Mouse (Mus musculus) ES-Bruce4 (cell line): Measurements from ENCODE around the gene Ahdc1. TPM values are rescaled to one million over a fixed set of nuclear protein-coding genes. Genes with fewer than 3 reads are reported as not detected.
A peak's percentile ranks its signal among the peaks of the same experiment; 100 is the strongest.

Experiments used
- H3K27ac ChIP-seq: 2 replicates; pipeline ENCODE4 v1.5.1; 2012; ENCODE audit warnings: low read length, inconsistent platforms; ENCODE audit not compliant: insufficient read depth
- H3K27me3 ChIP-seq: 2 replicates; pipeline ENCODE4 v1.6.1; 2012; ENCODE audit warnings: mild to moderate bottlenecking, low read length, inconsistent platforms; ENCODE audit not compliant: control insufficient read depth, poor library complexity, insufficient read depth, severe bottlenecking
- H3K36me3 ChIP-seq: 2 replicates; pipeline ENCODE4 v1.6.1; 2012; ENCODE audit warnings: inconsistent platforms, mild to moderate bottlenecking, low read length, moderate library complexity; ENCODE audit not compliant: control insufficient read depth, poor library complexity, insufficient read depth, severe bottlenecking
- H3K4me1 ChIP-seq: one replicate; pipeline ENCODE4 v1.8.1; 2011; ENCODE audit warnings: low read length; ENCODE audit not compliant: control insufficient read depth, insufficient read depth
- H3K4me3 ChIP-seq: 2 replicates; pipeline ENCODE4 v1.5.1; 2011; ENCODE audit warnings: low read depth, mild to moderate bottlenecking, low read length
- H3K9ac ChIP-seq: 2 replicates; pipeline ENCODE4 v1.6.1; 2012; ENCODE audit warnings: low read depth, mild to moderate bottlenecking, inconsistent platforms; ENCODE audit not compliant: poor library complexity, severe bottlenecking
- H3K9me3 ChIP-seq: replicated peaks from 2 replicates; pipeline ENCODE4 v1.6.1; 2012; ENCODE audit warnings: mild to moderate bottlenecking, low read length, inconsistent platforms; ENCODE audit not compliant: control insufficient read depth, poor library complexity, insufficient read depth, severe bottlenecking
- CTCF ChIP-seq: IDR thresholded peaks from one replicate; pipeline ENCODE4 v1.8.1; 2011; ENCODE audit warnings: low read depth, low read length
- EP300 ChIP-seq: IDR thresholded peaks from 2 replicates; pipeline ENCODE4 v1.6.1; 2011; ENCODE audit warnings: low read depth, low read length; ENCODE audit not compliant: insufficient read depth
- POLR2A ChIP-seq: IDR thresholded peaks from one replicate; pipeline ENCODE4 v1.8.1; 2011; ENCODE audit warnings: low read length; ENCODE audit not compliant: insufficient read depth
- polyA plus RNA-seq: library from polyadenylated mRNA; stranded (reverse); fragments of >200 nt; gene quantifications from 2 replicates; pipeline ENCODE4 v1.2.4, GENCODE M21; 2011; ENCODE audit warnings: low read depth; ENCODE audit not compliant: missing spikeins, insufficient read depth, insufficient read length

Ahdc1 gene
- polyA plus RNA-seq, 1 experiment: 88.2 TPM

DNA sequence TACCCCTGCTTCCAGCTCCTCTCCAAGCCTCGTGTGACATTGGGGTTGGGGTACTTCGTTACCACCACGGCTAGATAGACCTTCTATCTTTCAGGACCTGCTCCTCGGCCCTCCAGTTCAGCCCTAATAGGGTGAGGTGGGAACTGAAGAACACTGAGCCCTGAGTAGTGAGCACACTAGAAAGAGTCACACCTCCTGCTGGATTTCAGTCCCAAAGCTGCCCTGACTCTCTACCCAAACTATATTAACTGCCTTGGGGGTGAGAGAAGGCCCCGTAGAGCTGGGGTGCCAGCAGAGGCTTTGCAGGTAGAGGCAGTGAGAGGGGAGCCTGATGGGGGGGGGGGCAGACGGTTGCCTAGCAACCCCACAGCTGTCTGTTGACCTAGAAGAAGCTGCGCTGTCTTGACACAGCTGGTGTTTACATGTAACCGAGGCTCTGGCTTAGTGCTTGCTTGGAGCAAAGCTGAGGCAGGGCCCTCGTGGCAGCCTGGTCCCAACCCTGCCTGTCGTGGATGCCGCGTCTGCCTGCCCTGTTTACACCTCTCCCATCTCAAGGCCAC, 74.8 kb downstream of the Ahdc1 start:
- TF ChIP-seq POLR2A (no peak), CTCF (no peak), EP300 (no peak)
- Histone ChIP-seq H3K36me3 (no peaks in the 10 kb centered on the region), H3K4me3 (peak overlapping the region; percentile 55), H3K27ac (no peak overlapping the region; the same call in 1 of the 2 replicates), H3K27me3 (no peaks in the 10 kb centered on the region), H3K4me1 (peaks cover 13% of the 10 kb centered on the region), H3K9ac (peak overlapping the region; percentile 29; the same call in 1 of the 2 replicates), H3K9me3 (no peaks in the 10 kb centered on the region)

DNA sequence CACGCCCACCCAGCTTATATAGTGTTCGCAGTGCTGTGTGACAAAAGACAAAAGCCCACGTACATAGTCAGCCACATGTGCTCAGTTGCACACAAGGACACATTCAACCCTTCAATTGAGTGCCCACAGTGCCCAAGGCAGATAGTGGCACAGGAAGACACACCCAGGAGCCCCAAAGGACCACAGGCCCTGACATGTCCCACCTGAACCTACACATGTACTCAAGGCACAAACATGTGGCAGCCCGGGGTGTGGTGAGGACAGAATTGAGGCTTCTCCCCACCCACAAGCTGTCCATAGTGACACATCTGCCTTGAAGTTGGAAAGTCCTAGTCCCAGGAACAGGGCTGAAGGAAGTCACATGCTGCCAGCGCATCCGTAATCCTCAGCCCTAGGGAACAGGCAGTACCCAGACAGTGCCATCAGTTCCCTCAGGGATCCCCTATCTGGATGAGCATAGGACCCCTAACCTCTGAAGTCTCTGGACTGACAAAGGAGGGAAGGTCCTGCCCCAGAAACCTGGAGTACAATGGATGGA, 76.2 kb downstream of the Ahdc1 start:
- Histone ChIP-seq H3K4me3 (no peak overlapping the region), H3K27me3 (no peaks in the 10 kb centered on the region), H3K9ac (no peak overlapping the region), H3K36me3 (no peaks in the 10 kb centered on the region), H3K9me3 (no peaks in the 10 kb centered on the region), H3K27ac (no peak overlapping the region), H3K4me1 (peaks cover 15% of the 10 kb centered on the region)
- no peak for TF ChIP-seq EP300
- no peak for TF ChIP-seq CTCF
- no peak for TF ChIP-seq POLR2A

DNA sequence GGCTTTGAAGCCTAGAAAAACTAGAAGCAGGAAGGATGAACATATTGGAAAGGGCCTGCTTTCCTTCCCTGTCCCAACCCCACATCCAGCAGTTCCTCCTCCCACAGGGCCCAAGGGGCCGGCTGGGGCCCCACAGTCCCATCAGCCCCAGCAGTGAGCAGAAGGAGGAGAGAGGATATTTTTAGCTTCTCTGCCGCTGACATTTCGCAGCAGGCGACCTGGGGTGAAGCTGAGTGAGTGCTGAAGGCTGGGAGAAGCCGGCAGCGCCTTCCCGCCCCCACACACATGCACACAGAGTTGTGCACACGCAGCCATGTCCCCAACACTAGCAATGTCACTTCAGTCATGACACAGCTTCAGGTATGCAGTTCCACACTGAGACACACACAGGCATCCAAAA, 76.8 kb downstream of the Ahdc1 start:
- Histone ChIP-seq H3K9ac (no peak overlapping the region), H3K27ac (no peak overlapping the region), H3K9me3 (no peaks in the 10 kb centered on the region), H3K4me1 (peaks cover 15% of the 10 kb centered on the region), H3K27me3 (no peaks in the 10 kb centered on the region), H3K4me3 (no peak overlapping the region), H3K36me3 (no peaks in the 10 kb centered on the region)
- no peak for TF ChIP-seq POLR2A
- no peak for TF ChIP-seq CTCF
- TF ChIP-seq EP300: no peak

DNA sequence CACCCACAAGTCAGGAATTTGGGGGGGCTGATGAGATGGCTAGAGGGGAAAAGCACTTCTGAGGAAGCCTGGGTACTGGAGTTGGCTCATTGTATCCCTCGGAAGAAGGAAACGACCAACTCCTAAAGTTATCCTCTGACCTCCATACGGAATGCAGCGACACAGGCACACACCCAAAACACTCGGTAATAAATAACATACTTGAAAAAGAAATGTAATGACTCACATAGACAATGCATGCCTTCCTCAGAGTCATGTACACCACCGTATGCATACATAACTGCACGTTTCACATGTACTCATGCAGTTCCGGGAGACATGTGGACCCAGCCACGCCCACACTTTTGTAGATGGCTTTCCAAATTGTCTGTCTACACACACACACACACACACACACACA, 78.3 kb downstream of the Ahdc1 start:
- H3K36me3 ChIP-seq: no peaks in the 10 kb centered on the region
- no peaks in the 10 kb centered on the region for H3K9me3 ChIP-seq
- no peaks in the 10 kb centered on the region for H3K27me3 ChIP-seq
- peaks cover 19% of the 10 kb centered on the region for H3K4me1 ChIP-seq
- H3K4me3 ChIP-seq: no peak overlapping the region
- TF ChIP-seq CTCF: no peak
- no peak for TF ChIP-seq EP300
- TF ChIP-seq POLR2A: no peak
- H3K27ac ChIP-seq: no peak overlapping the region
- H3K9ac ChIP-seq: no peak overlapping the region

DNA sequence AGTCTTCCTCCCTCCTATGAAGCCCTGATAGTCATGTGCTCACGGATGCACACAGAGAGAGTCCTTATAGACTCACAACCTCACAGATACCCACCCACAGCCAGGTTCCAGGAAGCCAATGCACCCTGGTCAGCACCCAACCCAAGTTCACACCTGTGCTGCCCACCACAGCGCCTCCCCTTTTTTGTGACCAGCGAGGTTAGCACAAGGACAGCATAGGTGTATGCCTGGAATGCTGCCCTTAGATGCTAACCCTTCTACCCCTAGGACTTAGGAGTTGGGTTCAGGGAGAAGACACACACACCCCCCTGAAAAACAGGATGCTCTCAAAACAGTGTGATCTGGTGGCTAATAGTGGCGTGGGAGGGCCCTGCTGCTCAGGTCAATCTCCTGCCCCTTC, 78.7 kb downstream of the Ahdc1 start:
- no peak for TF ChIP-seq CTCF
- no peak for TF ChIP-seq POLR2A
- TF ChIP-seq EP300: no peak
- Histone ChIP-seq H3K36me3 (no peaks in the 10 kb centered on the region), H3K27ac (no peak overlapping the region), H3K9ac (no peak overlapping the region), H3K4me3 (no peak overlapping the region), H3K9me3 (no peaks in the 10 kb centered on the region), H3K4me1 (peaks cover 19% of the 10 kb centered on the region), H3K27me3 (no peaks in the 10 kb centered on the region)

- no peaks in the 10 kb centered on the region for H3K27me3 ChIP-seq
- peaks cover 19% of the 10 kb centered on the region for H3K4me1 ChIP-seq
- no peaks in the 10 kb centered on the region for H3K36me3 ChIP-seq
- H3K9me3 ChIP-seq: no peaks in the 10 kb centered on the region
- H3K27ac ChIP-seq: 0 out of 2 replicates have a peak overlapping the region, but pooled peaks have one; percentile 7
- no peak for TF ChIP-seq CTCF
- no peak for TF ChIP-seq POLR2A
- no peak for TF ChIP-seq EP300
- no peak overlapping the region for H3K9ac ChIP-seq
- H3K4me3 ChIP-seq: no peak overlapping the region
Observed at GRCm38 (mm10) chr4:133090276-133090719, 79.2 kb downstream of the Ahdc1 start.
